Mouse (Mus musculus): ENCODE results near the gene Atp1b1. TPM values are rescaled to one million over a fixed set of nuclear protein-coding genes. Genes with fewer than 3 reads are reported as not detected.

Gene Atp1b1
- total RNA-seq, 2 experiments from 2014 or later = 1,659 to 1,749 TPM

DNA sequence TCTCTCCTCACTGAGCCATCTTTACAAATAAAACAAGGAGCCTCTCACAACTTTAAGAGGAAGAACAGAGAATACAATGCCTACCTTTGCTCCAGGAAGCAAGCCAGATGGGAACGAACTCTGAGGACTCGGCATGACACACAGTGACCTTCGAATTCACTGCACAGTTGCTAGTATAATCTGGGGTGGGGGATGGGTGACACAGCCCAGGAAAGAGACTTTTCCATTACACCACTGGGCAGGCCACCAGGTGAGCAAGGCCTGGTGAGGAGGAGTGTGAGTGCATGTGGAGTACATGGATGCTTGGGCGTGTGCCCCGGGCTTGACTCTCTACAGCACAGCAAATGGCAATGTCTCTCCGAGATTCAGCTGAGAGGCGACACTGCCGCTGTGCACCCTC lies 8.5 kb downstream of the Atp1b1 start:
- DNase-seq (ENCODE audit: low spot score in 2 of 2) = peak in 1 of 2 experiments; percentile 21
- intact Hi-C loops (cut with DNase I) = no loop called here

DNA sequence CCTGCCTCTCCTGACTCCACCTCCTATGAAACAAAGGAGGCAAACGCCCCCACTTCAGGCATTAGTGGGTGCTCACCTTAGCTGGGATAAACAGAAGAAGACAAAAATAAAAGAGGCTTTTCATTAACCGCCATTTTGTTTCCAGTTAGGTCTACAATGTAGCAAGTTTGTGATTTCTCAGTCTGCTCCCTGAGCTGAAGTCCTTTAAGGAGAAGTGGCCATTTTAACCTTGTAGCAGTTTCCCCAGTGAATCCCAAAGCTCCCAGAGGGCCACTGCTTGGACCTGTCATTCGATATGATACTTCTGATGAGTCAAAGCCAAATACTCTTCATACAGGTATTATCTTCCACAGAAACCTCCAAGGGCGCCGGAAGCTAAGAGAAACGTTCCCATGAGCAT lies 10.6 kb downstream of the Atp1b1 start:
- intact Hi-C loops (cut with DNase I) = no loop called here
- no peak for DNase-seq (ENCODE audit: low spot score in 2 of 2)

GRCm38 (mm10) chr1:164446535-164446934 lies 11.6 kb downstream of the Atp1b1 start:
- no peak for DNase-seq (ENCODE audit: low spot score in 2 of 2)
- intact Hi-C loops (cut with DNase I) = no loop called here

GRCm38 (mm10) chr1:164445620-164446162 lies 12.5 kb downstream of the Atp1b1 start:
- no peak for DNase-seq (ENCODE audit: low spot score in 2 of 2)
- intact Hi-C loops (cut with DNase I) = no loop called here

DNA sequence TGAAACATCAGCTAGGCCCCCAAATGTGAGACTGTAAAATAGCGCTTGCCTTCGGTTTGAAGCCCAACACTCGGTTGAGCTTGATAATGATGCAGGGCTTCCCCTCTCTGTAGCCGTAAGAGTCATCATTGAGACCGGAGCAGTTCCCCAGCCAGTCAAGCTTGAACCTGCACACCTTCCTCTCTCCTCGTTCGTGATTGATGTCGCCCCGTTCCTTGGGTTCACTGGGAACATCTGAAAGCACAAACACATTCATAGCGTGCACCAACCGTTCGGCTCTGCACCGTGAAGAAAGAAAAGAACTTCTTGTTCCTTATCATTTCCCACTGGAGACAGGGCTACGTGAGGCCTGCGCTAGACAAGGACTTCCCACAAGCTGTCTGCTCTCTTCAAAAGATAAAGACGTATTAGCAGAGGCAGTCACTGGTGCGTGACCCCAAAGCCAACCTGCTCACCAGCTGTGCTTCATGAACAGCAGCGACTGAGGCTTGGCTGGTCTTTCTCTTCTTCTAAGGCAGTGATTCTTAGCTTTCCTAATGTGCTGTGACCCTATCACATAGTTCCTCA lies 16.7 kb downstream of the Atp1b1 start:
- no peak for DNase-seq (ENCODE audit: low spot score in 2 of 2)
- intact Hi-C loops (cut with DNase I) = no loop called here

GRCm38 (mm10) chr1:164440708-164441407 lies 17.3 kb downstream of the Atp1b1 start:
- intact Hi-C loops (cut with DNase I) = no loop called here
- DNase-seq (ENCODE audit: low spot score in 2 of 2) = no peak

DNA sequence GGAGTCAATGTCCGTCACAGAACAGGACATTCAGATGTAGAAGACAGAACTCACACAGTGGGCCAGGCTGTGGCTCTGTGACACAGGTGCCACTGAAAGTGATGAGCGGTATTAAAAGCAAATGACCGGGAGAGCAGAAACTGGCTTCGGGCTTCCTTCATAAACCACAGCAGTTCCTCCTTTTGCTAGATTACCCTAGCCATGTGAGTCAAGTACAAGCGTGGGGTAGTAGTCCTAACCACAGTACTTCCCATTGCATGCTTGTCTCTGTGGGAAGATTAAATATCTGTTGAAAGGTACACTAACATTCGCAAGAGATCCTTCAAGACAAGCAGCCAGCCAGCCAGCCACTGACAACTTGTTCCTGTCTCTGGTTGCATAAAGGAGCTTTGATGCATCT lies 17.9 kb downstream of the Atp1b1 start:
- intact Hi-C loops (cut with DNase I) = no loop called here
- DNase-seq (ENCODE audit: low spot score in 2 of 2) = no peak

DNA sequence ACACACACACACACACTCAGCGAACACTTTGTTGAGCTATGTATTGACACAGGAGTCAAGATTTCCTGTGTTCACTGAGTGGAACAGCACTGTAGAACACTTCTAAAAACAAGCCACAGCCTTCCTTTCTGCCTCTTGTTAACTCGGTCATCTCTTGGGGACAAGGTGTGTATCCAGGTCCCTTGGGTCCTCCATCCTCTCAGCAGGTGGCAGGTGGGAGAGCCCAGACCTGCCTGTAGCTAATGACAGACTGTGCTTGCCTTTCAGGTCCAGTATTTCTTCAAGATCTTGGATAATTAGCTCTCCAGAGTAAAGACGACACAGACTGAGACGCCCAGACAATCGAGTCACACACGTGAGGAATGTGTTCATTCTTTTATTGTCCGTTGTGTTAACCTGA lies 21.4 kb downstream of the Atp1b1 start:
- DNase-seq (ENCODE audit: low spot score in 2 of 2) = peak; percentile 9 to 16
- intact Hi-C loops (cut with DNase I) = loop anchor here (5.0 kb wide), 1 partner anchor 69 kb away; no protein-coding TSS in a partner anchor

- peak in 1 of 2 experiments; percentile 8 for DNase-seq (ENCODE audit: low spot score in 2 of 2)
- intact Hi-C loops (cut with DNase I) = no loop called here
Observed at GRCm38 (mm10) chr1:164434049-164434448, 24.1 kb downstream of the Atp1b1 start.

DNA sequence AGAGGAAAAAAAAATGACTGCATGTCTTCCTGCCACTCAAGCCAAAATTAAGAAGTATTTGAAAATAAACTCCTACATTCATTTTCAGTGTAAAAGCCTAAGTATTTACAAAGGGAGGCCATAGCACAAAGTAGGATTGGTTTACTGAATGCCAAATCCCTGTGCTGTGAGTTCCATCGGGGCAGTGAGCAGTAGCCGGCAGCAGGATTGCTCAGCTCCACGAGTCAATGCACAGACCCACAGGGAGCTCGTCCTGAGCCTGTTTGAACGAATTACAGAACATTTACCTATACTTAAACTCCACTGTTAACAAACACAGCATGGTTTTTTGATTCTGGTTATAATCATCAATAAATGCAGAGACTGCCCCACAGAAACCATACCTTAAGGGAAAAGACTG lies 25.5 kb downstream of the Atp1b1 start:
- DNase-seq (ENCODE audit: low spot score in 2 of 2) = no peak
- intact Hi-C loops (cut with DNase I) = no loop called here

- intact Hi-C loops (cut with DNase I) = no loop called here
- DNase-seq (ENCODE audit: low spot score in 2 of 2) = no peak
Observed at GRCm38 (mm10) chr1:164428644-164429043, 29.5 kb downstream of the Atp1b1 start.

DNA sequence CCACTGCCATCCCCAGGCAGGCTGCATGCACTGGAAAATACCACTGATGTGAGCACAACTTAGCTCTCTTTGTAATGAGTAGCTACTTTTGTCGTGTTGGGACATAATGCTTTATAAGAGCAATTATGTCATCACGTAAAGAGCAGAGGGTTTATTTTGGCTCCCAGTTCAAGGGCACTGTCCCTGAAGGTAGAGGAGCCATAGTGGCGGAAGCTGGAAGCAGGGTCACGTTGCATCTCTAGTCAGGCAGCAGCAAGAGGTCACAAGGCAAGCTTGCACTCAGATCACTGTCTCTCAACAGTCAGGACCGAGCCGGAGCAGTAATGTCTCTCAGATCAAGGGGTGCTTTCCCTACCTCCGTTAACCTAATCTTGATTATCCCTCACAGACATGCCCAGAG lies 30.4 kb downstream of the Atp1b1 start:
- intact Hi-C loops (cut with DNase I) = no loop called here
- DNase-seq (ENCODE audit: low spot score in 2 of 2) = no peak

GRCm38 (mm10) chr1:164426227-164426626 lies 31.9 kb downstream of the Atp1b1 start:
- no peak for DNase-seq (ENCODE audit: low spot score in 2 of 2)
- intact Hi-C loops (cut with DNase I) = no loop called here

DNA sequence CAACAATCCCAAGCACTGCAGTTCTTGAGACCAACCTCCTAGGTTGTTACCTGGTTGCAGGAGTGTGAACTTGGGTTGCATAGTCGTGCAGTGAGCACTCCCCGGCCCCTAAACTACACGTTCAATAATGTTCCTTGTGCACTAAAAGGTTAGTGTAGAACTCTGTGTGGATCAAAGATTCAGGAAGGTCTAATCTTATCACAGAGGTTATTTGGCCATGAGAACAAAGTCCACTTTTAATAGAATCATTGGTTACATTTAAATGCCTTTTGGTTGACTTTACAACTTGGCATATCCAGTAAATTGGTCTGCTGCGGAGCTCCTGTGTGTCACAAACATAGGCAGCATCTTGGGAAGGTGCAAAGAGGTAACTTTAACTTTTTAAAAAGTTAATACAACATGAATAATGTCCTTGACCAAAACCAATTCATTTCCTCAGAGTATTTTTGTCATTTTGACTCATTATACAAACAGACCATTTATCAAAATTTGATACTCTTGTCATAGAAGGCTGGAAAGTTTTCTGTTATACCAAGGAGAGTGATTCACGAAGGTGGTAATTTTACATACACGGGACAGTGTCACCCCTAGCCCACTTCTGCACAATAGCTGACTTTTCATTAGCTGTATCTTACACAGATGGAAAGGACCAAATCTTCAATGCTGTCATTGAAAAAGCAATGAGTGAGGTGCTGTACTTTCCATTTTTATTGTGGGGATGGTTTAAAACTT lies 37.4 kb downstream of the Atp1b1 start:
- intact Hi-C loops (cut with DNase I) = no loop called here
- no peak for DNase-seq (ENCODE audit: low spot score in 2 of 2)

- DNase-seq (ENCODE audit: low spot score in 2 of 2) = no peak
- intact Hi-C loops (cut with DNase I) = no loop called here
Observed at GRCm38 (mm10) chr1:164419401-164419800, 38.8 kb downstream of the Atp1b1 start.

GRCm38 (mm10) chr1:164418320-164418719 lies 39.8 kb downstream of the Atp1b1 start:
- intact Hi-C loops (cut with DNase I) = no loop called here
- DNase-seq (ENCODE audit: low spot score in 2 of 2) = no peak

DNA sequence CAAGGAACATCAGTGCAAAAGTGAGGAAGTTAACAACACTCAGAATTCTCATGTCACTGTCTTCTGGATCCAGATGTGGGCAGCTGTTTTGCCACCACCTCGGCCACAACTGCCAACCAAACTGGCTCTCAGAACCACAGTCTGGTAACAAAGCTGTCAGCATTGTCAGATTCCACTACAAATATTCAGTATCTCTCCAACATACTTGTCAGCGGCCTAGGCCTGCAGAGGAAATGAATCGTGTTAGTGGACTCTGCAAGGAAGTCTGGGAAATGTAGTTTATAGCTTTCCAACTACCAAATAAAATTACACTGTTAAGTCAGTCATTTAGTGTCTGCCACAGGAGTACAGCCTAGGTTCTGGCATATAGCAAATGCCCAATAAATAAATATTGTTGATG lies 40.6 kb downstream of the Atp1b1 start:
- intact Hi-C loops (cut with DNase I) = no loop called here
- no peak for DNase-seq (ENCODE audit: low spot score in 2 of 2)

- DNase-seq (ENCODE audit: low spot score in 2 of 2) = no peak
- intact Hi-C loops (cut with DNase I) = no loop called here
Observed at GRCm38 (mm10) chr1:164416692-164417394, 41.3 kb downstream of the Atp1b1 start.

- DNase-seq (ENCODE audit: low spot score in 2 of 2) = no peak
- intact Hi-C loops (cut with DNase I) = no loop called here
Observed at GRCm38 (mm10) chr1:164415347-164415751, 42.8 kb downstream of the Atp1b1 start.

DNA sequence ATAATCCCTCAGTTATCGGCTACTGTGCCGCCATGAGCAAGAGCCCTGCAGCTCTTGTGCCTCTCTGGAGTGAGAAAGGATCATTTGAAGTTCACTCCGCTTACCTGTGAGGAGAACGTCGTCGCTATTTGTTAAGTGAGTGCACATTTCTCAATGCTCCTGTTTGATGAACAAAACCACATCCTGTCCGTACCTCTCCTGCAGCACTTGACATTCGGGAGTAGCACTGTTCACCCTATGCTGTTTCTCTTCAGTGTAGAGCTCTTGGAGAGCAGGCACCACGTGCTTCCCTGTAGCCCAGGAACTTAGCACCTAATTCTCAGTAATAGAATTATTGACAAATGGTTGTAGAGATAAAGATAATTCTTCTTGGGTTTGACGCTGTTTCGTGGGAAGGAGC lies 44.5 kb downstream of the Atp1b1 start:
- intact Hi-C loops (cut with DNase I) = no loop called here
- no peak for DNase-seq (ENCODE audit: low spot score in 2 of 2)
